Mouse (Mus musculus) effector memory CD4-positive, alpha-beta T cell, adult 5 months (primary cell): ENCODE measurements around the gene Sco2. TPM values are rescaled to one million over a fixed set of nuclear protein-coding genes. Genes with fewer than 3 reads are reported as not detected.

Experiments
- polyA plus RNA-seq: library from polyadenylated mRNA; unstranded; fragments of 100-300 nt; shearing (Covaris generic); gene quantifications from one replicate; pipeline ENCODE4 v1.2.1, GENCODE M21; 2017

Sco2 gene
- polyA plus RNA-seq, result 3.0 TPM

DNA sequence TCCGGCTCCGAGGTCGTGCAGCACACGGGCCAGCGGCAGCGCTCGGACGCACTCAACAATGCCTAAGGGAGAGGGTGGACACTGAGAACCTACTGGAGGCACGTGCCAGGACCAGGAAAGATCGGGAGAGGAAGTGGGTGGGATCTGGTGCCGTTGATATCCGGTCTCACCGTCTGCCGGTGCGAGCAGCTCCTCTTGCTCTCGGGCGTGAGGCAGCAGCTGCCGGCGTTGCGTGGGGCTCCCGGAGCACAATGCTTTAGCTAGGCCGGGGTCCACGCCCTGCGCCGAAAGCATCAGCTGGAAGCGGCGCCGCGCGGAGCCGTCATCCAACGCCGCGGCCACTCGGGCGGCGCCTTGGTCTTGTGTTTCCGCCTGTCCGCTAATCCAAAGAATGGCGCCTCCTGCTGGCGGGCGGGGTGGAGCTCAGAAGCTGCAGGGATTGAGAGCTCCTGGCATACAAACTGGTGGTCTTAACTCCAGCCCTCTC, at the start of gene Sco2:
Gene Sco2 (minus strand): TSS at position 85 of the 487 bp plus-strand sequence.

DNA sequence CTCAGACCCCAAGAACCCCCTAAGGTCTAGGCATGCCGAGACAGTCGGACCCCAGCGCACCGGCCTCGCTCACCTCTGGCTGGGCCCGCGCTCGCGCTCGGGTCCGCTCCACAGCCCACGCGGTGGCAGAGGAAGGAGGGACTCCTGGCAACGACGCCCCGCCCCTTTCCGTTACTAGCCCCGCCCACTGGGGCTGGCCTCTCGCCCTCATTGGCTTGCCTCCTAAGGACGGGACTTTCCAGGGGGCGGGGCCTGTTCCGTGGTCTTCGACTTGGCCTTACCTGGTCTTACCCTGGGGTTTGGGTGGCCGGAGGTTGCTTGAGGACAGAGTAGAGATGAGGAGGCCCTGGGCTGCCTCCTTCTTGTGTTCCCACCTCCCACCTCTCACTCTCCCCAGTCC, 36.5 kb upstream of the Sco2 start, which contains the start of gene Syce3:
Gene Syce3 (minus strand): TSS at position 386 of the 400 bp plus-strand sequence.

DNA sequence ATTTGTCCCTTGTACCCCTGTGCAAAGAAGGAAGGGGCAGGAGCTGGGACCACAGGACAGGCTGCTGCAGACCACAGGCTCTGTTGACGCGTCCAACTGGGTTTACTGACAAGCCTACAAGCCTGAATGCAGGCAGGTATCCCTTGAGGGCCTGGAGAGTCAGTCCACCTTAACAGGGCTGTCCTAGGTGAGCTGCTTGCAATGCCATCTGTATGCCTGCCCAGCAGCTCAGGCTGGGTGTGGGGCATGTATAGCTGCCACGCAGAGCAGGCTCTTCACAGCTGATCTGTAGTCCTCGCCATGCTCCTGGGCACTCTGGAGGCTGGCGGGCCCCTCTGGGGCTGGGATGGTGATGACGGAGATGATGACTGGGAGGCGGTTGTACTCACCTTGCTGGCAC, 11.0 kb upstream of the Sco2 start, which contains the start of gene Klhdc7b:
Gene Klhdc7b (plus strand): TSS at position 301 of the 400 bp plus-strand sequence.

DNA sequence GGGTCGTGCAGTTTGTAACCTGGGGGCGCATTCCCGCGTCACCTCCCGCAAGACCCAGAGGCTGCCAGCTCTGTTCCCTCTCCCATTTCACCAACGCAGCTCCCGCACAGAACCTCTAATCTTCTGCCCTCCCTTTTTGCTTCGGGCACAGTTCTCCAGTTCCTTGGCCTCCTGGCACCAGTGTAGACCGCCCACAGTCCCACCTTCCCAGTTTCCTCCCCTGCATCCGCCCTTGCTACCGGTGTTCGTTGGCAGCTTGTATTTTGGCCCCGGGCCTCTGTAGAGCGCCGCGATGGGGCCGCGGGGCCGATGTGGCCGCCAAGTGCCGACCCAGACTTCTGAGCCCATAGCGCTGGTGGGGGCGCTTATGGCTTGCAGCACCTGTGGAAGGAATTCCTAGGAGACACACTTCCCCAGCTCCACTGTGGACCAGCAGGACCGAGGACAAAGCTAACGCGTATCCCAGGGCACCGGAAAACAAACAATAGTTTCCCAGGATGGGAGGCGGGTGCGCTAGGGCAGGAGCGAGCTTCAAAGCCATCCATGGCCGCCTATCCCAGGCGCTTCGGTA, 5.3 kb upstream of the Sco2 start, which contains the start of gene Odf3b:
Gene Odf3b (minus strand): TSS at position 452 of the 571 bp plus-strand sequence.

DNA sequence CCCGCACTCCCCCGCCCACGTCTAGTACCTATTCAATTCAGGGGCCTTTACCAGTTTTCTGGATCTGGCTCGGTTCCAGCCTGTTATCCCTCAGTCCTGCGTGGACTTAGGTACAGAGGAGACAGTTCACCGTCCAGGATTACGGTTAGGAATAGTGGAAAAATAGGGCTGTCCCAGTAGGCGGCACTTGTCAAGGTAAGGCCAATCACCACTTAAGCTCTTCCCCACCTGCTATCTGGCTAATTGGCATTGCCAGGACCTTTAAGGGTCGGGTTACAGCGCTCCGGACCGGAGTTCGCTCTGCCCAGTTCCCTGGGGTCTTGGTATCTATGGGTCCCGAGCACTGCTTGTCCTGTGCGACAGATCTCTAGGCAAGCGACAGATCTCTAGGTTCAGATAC, 3.3 kb upstream of the Sco2 start, which contains the start of gene Tymp:
Gene Tymp (minus strand): TSS at position 83 of the 400 bp plus-strand sequence.

DNA sequence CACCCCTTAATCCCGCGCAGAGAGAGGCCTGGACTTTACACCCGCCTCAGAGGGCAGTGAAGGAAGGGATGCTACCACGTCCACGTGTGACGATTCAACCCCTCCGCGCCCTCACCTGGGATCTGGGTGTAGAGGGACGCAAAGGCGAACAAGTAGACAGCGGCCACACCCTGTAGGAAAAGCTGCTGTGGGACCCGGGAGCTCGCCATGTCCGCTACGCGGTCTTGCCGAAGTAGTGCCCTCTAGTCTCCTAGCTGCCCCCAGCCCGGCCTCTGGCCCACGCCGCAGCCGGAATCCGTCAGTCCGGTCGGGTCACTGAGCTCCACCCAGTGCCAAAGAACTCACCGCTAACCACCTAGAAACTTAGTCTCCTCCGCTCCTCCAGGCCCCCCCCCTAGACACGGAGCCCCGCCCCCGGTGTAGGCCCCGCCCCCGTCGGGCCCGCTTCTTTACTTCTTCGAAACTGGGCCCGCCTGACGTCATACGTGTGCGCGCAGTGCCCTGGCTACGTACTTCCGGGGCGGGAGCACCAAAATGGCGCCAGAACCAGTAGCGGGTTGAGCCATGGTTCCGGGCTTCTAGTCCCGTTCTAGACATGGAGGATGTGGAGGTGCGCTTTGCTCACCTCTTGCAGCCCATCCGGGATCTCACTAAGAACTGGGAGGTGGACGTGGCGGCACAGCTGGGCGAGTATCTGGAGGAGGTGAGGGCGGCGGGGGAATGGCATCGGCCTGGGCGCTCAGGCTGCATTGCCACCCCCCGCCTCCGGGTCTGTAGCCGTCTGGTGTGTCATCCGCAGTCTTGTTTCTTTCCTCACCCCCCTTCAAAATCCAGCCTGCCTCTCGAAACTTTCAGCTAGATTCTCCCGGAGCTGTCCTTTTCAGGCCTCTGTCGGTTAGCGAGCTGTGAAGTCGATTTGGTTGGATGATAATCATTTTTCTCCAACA, 18.1 kb downstream of the Sco2 start, which contains the start of the genes Lmf2 and Ncaph2:
Gene Lmf2 (minus strand): TSS at position 419 of the 947 bp plus-strand sequence.
Gene Ncaph2 (plus strand): TSS at position 479 of the 947 bp plus-strand sequence.

DNA sequence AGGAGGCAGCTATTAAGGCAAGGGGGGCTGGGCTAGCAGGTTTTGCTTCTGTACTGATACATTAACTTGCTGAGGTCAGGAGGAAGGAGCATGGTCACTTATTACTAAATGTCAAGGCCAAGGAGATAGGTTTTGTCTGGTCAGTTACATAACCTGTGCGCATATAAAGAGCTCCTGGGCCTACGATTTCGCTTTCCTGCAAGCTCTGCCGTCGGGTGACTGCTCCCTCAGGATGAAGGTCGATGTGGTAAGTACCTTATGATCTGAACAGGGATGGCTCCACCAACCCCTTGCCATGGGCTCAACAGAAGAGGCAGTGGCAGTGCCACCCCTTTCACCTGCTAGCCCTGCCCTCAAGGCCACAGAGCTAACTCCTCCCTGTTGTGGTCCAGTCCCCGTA, 39.4 kb downstream of the Sco2 start, which contains the start of gene Miox:
Gene Miox (plus strand): TSS at position 128 of the 400 bp plus-strand sequence.

DNA sequence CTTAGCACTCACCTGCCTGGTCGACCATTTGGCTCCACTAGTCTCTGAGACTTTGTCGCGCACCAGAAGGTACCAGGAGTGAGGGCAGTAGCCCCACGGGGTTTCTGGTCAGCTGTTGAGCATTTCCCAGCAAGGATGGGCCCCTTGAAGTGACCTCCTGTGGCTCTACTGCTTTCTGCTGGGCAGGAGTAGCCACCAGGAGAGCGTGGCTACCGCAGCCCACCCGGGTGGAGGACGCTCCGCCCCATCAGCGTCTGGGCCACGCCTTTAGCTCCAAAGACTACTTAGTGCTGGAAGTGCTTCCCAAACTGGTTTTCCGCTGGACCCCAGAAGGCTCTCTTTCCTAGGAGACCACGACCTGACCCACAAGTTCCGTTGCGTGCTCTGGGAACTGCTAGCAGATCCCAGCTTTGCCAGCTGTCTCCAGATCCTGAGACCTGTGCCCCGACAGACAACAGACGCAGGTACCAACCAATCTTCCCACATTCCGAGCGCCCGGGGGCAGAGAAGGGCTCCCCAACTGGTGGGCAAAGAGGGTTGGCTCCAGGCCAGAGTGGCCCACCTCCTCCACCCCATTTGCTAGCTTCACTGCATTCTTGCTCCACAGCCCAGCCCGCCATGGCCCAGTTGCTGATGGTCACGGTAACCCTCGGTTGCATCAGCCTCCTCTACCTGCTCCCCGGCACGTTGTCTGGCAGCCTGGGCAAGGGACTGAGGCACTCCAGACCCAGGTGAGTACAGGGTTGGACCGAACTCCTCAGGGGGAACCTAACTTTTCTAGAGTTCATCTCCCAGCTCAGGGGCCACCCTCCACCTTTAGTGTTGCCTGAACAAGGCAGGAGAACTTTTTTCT, 50.8 kb downstream of the Sco2 start, which contains the start of gene Adm2:
Gene Adm2 (plus strand): TSS at position 51 of the 853 bp plus-strand sequence.

Other genes with a start within 250 kb of the Sco2 start
- 33.4 TPM for gene Hdac10, start 245.1 kb downstream of the Sco2 start, polyA plus RNA-seq
- 6.1 TPM for gene Mapk12, start 233.1 kb downstream of the Sco2 start, polyA plus RNA-seq
- 34.8 TPM for gene Mapk11, start 224.2 kb downstream of the Sco2 start, polyA plus RNA-seq
- 0.76 TPM for gene Plxnb2, start 193.1 kb downstream of the Sco2 start, polyA plus RNA-seq
- gene Dennd6b, start 177.3 kb downstream of the Sco2 start, polyA plus RNA-seq, result 42.0 TPM
- 14.2 TPM for gene Ppp6r2, start 162.3 kb downstream of the Sco2 start, polyA plus RNA-seq
- gene Sbf1, start 58.5 kb downstream of the Sco2 start, polyA plus RNA-seq, result 140 TPM
- not detected for gene Adm2, start 51.1 kb downstream of the Sco2 start, polyA plus RNA-seq
- gene Miox, start 39.4 kb downstream of the Sco2 start, polyA plus RNA-seq, result not detected
- 50.1 TPM for gene Lmf2, start 18.2 kb downstream of the Sco2 start, polyA plus RNA-seq
- 131 TPM for gene Ncaph2, start 18.1 kb downstream of the Sco2 start, polyA plus RNA-seq
- gene Tymp, start 3.2 kb upstream of the Sco2 start, polyA plus RNA-seq, result 0.79 TPM
- gene Odf3b, start 5.4 kb upstream of the Sco2 start, polyA plus RNA-seq, result not detected
- gene Klhdc7b, start 11.1 kb upstream of the Sco2 start, polyA plus RNA-seq, result not detected
- gene Syce3, start 36.7 kb upstream of the Sco2 start, polyA plus RNA-seq, result not detected
- 0.45 TPM for gene Cpt1b, start 52.0 kb upstream of the Sco2 start, polyA plus RNA-seq
- 6.1 TPM for gene C730034F03Rik, start 55.7 kb upstream of the Sco2 start, polyA plus RNA-seq
- gene Gm44502, start 55.9 kb upstream of the Sco2 start, polyA plus RNA-seq, result not detected
- 124 TPM for gene Chkb, start 56.1 kb upstream of the Sco2 start, polyA plus RNA-seq
- 0.09 TPM for gene Mapk8ip2, start 80.1 kb upstream of the Sco2 start, polyA plus RNA-seq
- gene Arsa, start 103.6 kb upstream of the Sco2 start, polyA plus RNA-seq, result 13.1 TPM
- not detected for gene Shank3, start 125.8 kb upstream of the Sco2 start, polyA plus RNA-seq
- gene Acr, start 194.5 kb upstream of the Sco2 start, polyA plus RNA-seq, result not detected
- gene Rabl2, start 218.1 kb upstream of the Sco2 start, polyA plus RNA-seq, result 1.9 TPM